Mouse (Mus musculus) neural tube, embryonic 13.5 days (tissue): ENCODE measurements around the gene Rundc3b. TPM values are rescaled to one million over a fixed set of nuclear protein-coding genes. Genes with fewer than 3 reads are reported as not detected.

Experiments used
- ATAC-seq: fragments of 200-750 bp; cut with Nextera tagmentation; 2 replicates; pipeline ENCODE4 v1.8.0; 2017; ENCODE audit warnings: low read depth, mild to moderate bottlenecking, moderate TSS enrichment, moderate library complexity
- H3K27ac ChIP-seq: fragments of 300-500 bp; sonication (generic); replicated peaks from 2 replicates; pipeline ENCODE4 v1.5.1; 2015; ENCODE audit warnings: moderate library complexity, mild to moderate bottlenecking, inconsistent platforms
- H3K27me3 ChIP-seq: fragments of 300-500 bp; sonication (generic); 2 replicates; pipeline ENCODE4 v1.6.1; 2015; ENCODE audit warnings: mild to moderate bottlenecking, inconsistent platforms
- H3K36me3 ChIP-seq: fragments of 300-500 bp; sonication (generic); 2 replicates; pipeline ENCODE4 v1.6.1; 2015; ENCODE audit warnings: mild to moderate bottlenecking, inconsistent platforms
- H3K4me1 ChIP-seq: fragments of 300-500 bp; sonication (generic); replicated peaks from 2 replicates; pipeline ENCODE4 v1.6.1; 2015; ENCODE audit warnings: inconsistent platforms
- H3K4me2 ChIP-seq: fragments of 300-500 bp; sonication (generic); 2 replicates; pipeline ENCODE4 v1.6.1; 2015; ENCODE audit warnings: inconsistent platforms, mild to moderate bottlenecking, moderate library complexity
- H3K4me3 ChIP-seq: fragments of 300-500 bp; sonication (generic); 2 replicates; pipeline ENCODE4 v1.5.1; 2015; ENCODE audit warnings: mild to moderate bottlenecking, inconsistent platforms
- H3K9ac ChIP-seq: fragments of 300-500 bp; sonication (generic); 2 replicates; pipeline ENCODE4 v1.6.1; 2015; ENCODE audit warnings: moderate library complexity, mild to moderate bottlenecking, inconsistent platforms
- H3K9me3 ChIP-seq: fragments of 300-500 bp; sonication (generic); 2 replicates; pipeline ENCODE4 v1.6.1; 2016; ENCODE audit warnings: inconsistent platforms
- polyA plus RNA-seq: library from polyadenylated mRNA; unstranded; fragments of >200 nt; fragmentation: Nextera tagmentation; extraction: Ambion mirVana; gene quantifications from 2 replicates; pipeline ENCODE4 v1.2.1, GENCODE M21; 2015

Rundc3b gene
- polyA plus RNA-seq, 1 experiment from 2014 or later, result 36.4 TPM

GRCm38 (mm10) chr5:8455565-8455964, 167.2 kb downstream of the Rundc3b start:
- Histone ChIP-seq H3K4me3 (no peak overlapping the region), H3K4me2 (no peak overlapping the region), H3K9ac (no peak overlapping the region), H3K27ac (no peak overlapping the region), H3K36me3 (peaks cover 17% of the 10 kb centered on the region), H3K4me1 (no peaks in the 10 kb centered on the region), H3K27me3 (no peaks in the 10 kb centered on the region), H3K9me3 (no peaks in the 10 kb centered on the region)
- ATAC-seq, result no peak

Other genes with a start within 250 kb of the Rundc3b start
- gene Dbf4, start 200.2 kb downstream of the Rundc3b start, polyA plus RNA-seq, result 13.7 and 16.2 TPM in 2 replicates
- gene Slc25a40, start 200.1 kb downstream of the Rundc3b start, polyA plus RNA-seq, result 7.6 and 8.1 TPM in 2 replicates
- 1.3 and 1.6 TPM in 2 replicates for gene Abcb1a, start 37.1 kb upstream of the Rundc3b start, polyA plus RNA-seq
- gene Abcb1b, start 175.2 kb upstream of the Rundc3b start, polyA plus RNA-seq, result 0.21 and 0.77 TPM in 2 replicates